Mouse (Mus musculus) left cerebral cortex, postnatal 10 days (tissue): ENCODE results near the gene Olfr1504. TPM values are rescaled to one million over a fixed set of nuclear protein-coding genes. Genes with fewer than 3 reads are reported as not detected.
"Not testable (repeated sequence)": the region's sequence is repeated elsewhere in the genome, so short reads cannot be mapped to it uniquely, and the experiment has no call there.

Experiments used
- DNase-seq, 2 experiments: peaks; one replicate each; pipeline ENCODE4 v3.0.0; 2021 to 2022; ENCODE audit warnings: low spot score in 2 of 2, mixed read lengths in 1 of 2; ENCODE audit errors: extremely low spot score in 1 of 2
- intact Hi-C: fragments of 180-260 bp; cut with DNase I; formaldehyde crosslinking; loops from one replicate; pipeline ENCODE4 v1.15.1; 2025
- total RNA-seq, 2 experiments: library from RNA; stranded (reverse); gene quantifications; 2 replicates each; pipeline ENCODE4 v1.2.3; 2021

The Olfr1504 gene
- total RNA-seq: not detected

DNA sequence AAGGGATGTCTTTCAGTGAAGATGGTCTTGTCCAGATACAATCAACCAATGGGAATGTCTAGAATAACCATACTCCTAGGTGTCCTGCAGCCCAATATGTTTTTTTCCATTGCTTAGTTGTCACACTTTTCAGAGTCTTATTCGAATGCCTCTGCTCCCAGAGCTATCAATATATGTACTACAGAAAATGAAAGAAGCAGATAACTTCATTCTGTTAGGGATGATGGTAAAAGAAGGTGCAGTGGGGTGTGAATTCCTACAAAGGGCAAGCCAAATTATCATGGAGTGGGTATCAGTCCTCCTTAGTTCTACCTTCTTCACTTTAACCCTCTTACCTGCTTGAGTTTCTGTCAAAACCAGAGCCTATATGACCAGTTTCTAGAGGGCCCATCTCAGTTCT is at the start of gene Olfr1504:
TSS of gene Olfr1504 (minus strand) at position 101 of the 400 bp plus-strand sequence.
- no peak for DNase-seq
- intact Hi-C loops: no loop called here

DNA sequence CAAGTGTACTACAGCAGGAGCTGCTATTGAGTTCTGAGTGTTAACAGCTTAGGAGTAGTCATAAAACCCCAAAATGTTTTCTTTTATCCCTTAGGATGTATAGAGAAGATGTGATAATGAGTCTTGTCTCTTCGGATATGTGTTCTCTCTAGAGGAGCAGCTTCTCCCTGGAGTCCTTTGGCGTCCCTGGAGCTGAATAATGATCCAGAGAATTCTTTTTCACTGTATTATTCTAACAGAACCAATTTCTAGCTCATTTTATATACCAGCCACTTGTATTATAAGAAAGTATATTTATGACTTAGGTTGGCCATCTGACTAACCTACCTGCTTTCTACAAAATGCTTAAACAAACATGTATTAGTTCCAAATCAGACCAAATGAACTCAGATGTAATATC is 15.5 kb upstream of the Olfr1504 start, which contains the start of gene Olfr1505:
TSS of gene Olfr1505 (plus strand) at position 301 of the 400 bp plus-strand sequence.
- intact Hi-C loops: no loop called here

DNA sequence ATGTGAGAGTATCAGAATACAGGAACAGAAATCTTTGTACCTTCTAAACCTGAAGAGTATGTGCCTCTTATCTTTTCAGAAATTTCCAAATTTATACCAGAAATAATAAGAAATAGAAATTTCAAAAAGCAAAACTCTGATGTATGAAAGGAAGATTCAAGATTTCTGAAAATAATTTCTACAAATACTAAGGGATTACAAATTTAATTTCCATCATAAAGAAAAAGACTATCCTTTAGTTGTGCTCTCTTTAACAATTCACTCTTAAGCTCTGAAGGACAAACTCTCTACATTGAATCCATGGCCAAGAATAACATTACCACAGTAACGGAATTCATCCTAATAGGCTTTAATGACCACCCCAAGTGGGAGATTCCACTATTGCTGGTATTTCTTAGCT is 36.2 kb downstream of the Olfr1504 start, which contains the start of gene Olfr1502:
TSS of gene Olfr1502 (plus strand) at position 301 of the 400 bp plus-strand sequence.
- intact Hi-C loops: no loop called here
- DNase-seq: no peak

More for the DNA sequence above, 15.5 kb upstream of the Olfr1504 start, which contains the start of gene Olfr1505:
- DNase-seq: no peak

DNA sequence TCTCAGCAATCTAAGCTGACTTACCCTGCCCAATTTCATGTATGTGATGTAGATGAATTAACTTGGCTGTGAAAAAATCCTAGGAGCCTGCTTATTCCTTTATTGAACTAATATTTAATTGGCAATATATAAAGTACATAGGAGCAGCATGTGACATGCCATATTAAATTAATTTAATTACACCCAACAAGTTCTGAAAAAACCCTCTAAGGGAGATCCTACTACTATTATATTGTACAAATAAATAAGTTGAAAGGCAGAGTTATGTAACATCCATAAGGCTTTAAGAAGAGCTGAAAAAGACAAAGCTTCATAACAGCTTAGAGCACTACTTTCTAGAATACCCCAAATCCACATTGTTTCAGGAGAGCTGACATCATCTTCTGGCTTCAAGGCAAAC is 47.1 kb downstream of the Olfr1504 start, which contains the start of gene Olfr1501:
TSS of gene Olfr1501 (minus strand) at position 101 of the 400 bp plus-strand sequence.
- intact Hi-C loops, DNase-seq: not testable (repeated sequence)

Other genes with a start within 250 kb of the Olfr1504 start
- gene Olfr1490, start 246.8 kb downstream of the Olfr1504 start, total RNA-seq: not detected
- gene Olfr1491, start 200.7 kb downstream of the Olfr1504 start, total RNA-seq: not detected
- gene Olfr1493-ps1, start 174.7 kb downstream of the Olfr1504 start, total RNA-seq: not detected
- not detected for gene Olfr1494, start 158.2 kb downstream of the Olfr1504 start, total RNA-seq
- gene Olfr1495, start 133.3 kb downstream of the Olfr1504 start, total RNA-seq: not detected
- gene Olfr1496, start 120.0 kb downstream of the Olfr1504 start, total RNA-seq: not detected
- not detected for gene Olfr1497, start 99.7 kb downstream of the Olfr1504 start, total RNA-seq
- not detected for gene Olfr1499, start 78.5 kb downstream of the Olfr1504 start, total RNA-seq
- gene Olfr1500, start 67.4 kb downstream of the Olfr1504 start, total RNA-seq: not detected
- gene Olfr1501, start 47.2 kb downstream of the Olfr1504 start, total RNA-seq: not detected
- gene Olfr1502, start 36.1 kb downstream of the Olfr1504 start, total RNA-seq: not detected
- gene Olfr1505, start 15.6 kb upstream of the Olfr1504 start, total RNA-seq: not detected